Mouse (Mus musculus): ENCODE results near the gene Acat3. TPM values are rescaled to one million over a fixed set of nuclear protein-coding genes. Genes with fewer than 3 reads are reported as not detected.

Acat3 gene
- polyA plus RNA-seq, 1 experiment from 2014 or later: 1.4 TPM

DNA sequence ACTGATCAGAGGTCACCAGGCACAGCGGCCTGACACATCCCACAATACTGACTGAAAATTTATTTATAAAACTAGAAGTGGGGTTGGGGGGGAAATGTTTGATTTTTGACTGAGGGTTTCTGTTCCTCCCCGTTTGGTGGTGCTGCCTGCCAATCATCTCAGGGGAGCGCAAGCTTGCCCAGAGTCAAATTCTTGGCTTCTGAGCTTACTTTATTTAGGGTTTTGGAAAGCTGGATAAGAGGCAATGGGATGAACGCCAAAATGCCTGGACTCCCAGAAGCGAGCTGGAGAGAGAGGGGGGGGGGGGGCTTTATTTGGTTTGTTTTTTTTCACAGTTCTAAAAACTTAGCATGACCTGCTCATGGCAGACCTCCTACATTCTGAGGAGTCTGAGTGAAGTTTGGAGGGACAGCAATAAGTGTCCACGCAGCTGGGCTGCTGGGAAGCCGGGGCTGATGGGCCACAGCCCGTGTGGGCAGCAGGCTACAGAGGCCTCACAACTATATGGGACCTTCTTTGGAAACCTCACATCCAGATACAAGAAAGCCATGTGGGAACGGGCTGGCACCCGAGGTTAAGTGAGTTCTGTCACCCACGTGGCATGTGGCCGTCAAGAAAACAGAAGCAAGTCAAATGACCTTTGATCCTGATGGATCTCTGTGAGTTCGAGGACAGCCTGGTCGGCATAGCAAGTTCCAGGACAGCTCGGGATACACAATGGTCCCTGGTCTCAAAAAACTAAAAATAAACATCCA lies 53.2 kb downstream of the Acat3 start:
- 84% methylated on average over 15 of the region's 15 CpGs for WGBS
- ATAC-seq (ENCODE audit: low FRiP score, low read depth): no peak

DNA sequence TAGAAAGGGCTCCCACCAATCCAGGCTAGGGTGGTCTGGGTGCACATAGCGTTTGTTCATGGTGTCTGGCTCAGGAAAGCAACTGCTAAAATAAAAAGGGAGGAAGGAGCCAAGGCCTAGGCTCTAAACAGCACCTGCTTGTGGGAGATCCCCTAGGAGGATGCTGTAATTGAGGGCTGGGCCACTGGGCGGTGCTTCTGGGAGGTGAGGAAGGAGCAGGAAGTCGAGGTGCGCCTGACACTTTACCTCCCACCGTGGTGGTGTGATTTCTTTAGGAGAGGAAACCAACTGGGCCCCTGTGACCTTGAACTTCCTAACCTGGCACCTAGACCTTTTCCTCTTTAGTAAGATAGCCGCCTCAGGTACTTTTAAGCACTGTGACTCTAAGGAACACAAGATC lies 53.8 kb downstream of the Acat3 start:
- no peak overlapping the region for H3K4me2 ChIP-seq (replicated peaks)
- H3K9ac ChIP-seq (replicated peaks): no peak overlapping the region
- no peak overlapping the region for H3K4me3 ChIP-seq
- H3K27ac ChIP-seq (replicated peaks): no peak overlapping the region
- no peaks in the 10 kb centered on the region for H3K9me3 ChIP-seq
- peaks cover 18% of the 10 kb centered on the region for H3K36me3 ChIP-seq
- 39% methylated on average over 6 of the region's 6 CpGs for whole genome bisulfite sequencing
- no peaks in the 10 kb centered on the region for H3K4me1 ChIP-seq
- no peak for ATAC-seq (ENCODE audit: low FRiP score, low read depth)
- no peaks in the 10 kb centered on the region for H3K27me3 ChIP-seq

More for the DNA sequence above, 53.2 kb downstream of the Acat3 start:
- no peak overlapping the region for H3K9ac ChIP-seq (replicated peaks)
- H3K4me1 ChIP-seq: no peaks in the 10 kb centered on the region
- no peak overlapping the region for H3K4me3 ChIP-seq
- H3K27ac ChIP-seq (replicated peaks): no peak overlapping the region
- H3K4me2 ChIP-seq (replicated peaks): no peak overlapping the region
- no peaks in the 10 kb centered on the region for H3K27me3 ChIP-seq
- H3K9me3 ChIP-seq: no peaks in the 10 kb centered on the region
- peaks cover 18% of the 10 kb centered on the region for H3K36me3 ChIP-seq

DNA sequence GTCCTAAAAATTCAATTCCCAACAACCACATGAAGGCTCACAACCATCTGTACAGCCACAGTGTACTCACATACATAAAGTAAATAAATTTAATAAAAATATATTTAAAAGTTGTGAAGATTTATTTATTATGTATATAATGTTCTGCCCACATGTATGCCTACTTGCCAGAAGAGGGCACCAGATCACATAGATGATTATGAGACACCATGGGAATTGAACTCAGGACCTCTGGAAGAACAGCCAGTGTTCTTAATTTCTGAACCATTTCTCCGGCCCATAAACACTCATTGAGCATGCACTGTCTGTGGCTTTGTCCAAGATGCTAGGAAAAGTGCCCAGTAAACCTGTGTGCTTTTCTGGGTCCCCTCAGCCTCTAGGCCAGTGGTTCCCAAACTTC lies 59.2 kb downstream of the Acat3 start:
- no peak overlapping the region for H3K4me3 ChIP-seq
- no peak for ATAC-seq (ENCODE audit: low FRiP score, low read depth)
- 73% methylated on average over 1 of the region's 1 CpGs for WGBS
- no peaks in the 10 kb centered on the region for H3K36me3 ChIP-seq
- no peak overlapping the region for H3K27ac ChIP-seq (replicated peaks)
- H3K4me2 ChIP-seq (replicated peaks): no peak overlapping the region
- H3K4me1 ChIP-seq: peaks cover 2% of the 10 kb centered on the region; the same call in 1 of the 2 replicates
- 0 out of 2 replicates have a peak, but pooled peaks cover 7% of the 10 kb centered on the region for H3K27me3 ChIP-seq
- no peaks in the 10 kb centered on the region for H3K9me3 ChIP-seq
- no peak overlapping the region for H3K9ac ChIP-seq (replicated peaks)

- H3K36me3 ChIP-seq: no peaks in the 10 kb centered on the region
- H3K4me1 ChIP-seq: peaks cover 2% of the 10 kb centered on the region; the same call in 1 of the 2 replicates
- 0 out of 2 replicates have a peak, but pooled peaks cover 7% of the 10 kb centered on the region for H3K27me3 ChIP-seq
- peak overlapping the region; percentile 27; the same call in 1 of the 2 replicates for H3K4me2 ChIP-seq (replicated peaks)
- WGBS: 3% methylated on average over 14 of the region's 14 CpGs
- no peak overlapping the region for H3K27ac ChIP-seq (replicated peaks)
- peak; percentile 52; the same call in 1 of the 2 replicates for ATAC-seq (ENCODE audit: low FRiP score, low read depth)
- no peak overlapping the region; the same call in 1 of the 2 replicates for H3K9ac ChIP-seq (replicated peaks)
- no peak overlapping the region for H3K4me3 ChIP-seq
- H3K9me3 ChIP-seq: no peaks in the 10 kb centered on the region
Observed at GRCm38 (mm10) chr17:12880178-12880577, 60.2 kb downstream of the Acat3 start.

- Histone ChIP-seq H3K4me3 (no peak within 1 kb of the TSS), H3K4me1 (peaks cover 2% of the 10 kb centered on the region; the same call in 1 of the 2 replicates), H3K27me3 (0 out of 2 replicates have a peak, but pooled peaks cover 7% of the 10 kb centered on the region), H3K9ac (replicated peaks) (no peak within 1 kb of the TSS), H3K4me2 (replicated peaks) (no peak within 1 kb of the TSS), H3K36me3 (no peaks in the 10 kb centered on the region), H3K27ac (replicated peaks) (no peak within 1 kb of the TSS), H3K9me3 (no peaks in the 10 kb centered on the region)
- WGBS: 81% methylated on average over 5 of the region's 5 CpGs
- ATAC-seq (ENCODE audit: low FRiP score, low read depth): no peak
Observed at GRCm38 (mm10) chr17:12875734-12876133, 64.7 kb downstream of the Acat3 start, which contains the start of gene Mrgprh. Gene Mrgprh, plus strand, starts transcription at chr17:12876034.

Other genes with a start within 250 kb of the Acat3 start
- gene Igf2r, start 170.9 kb downstream of the Acat3 start, polyA plus RNA-seq (2016; fragmentation: Nextera tagmentation; extraction: Ambion mirVana): 20.4 and 20.7 TPM in 2 replicates
- 0.20 and 0.55 TPM in 2 replicates for gene Mas1, start 72.5 kb downstream of the Acat3 start, polyA plus RNA-seq (2016; fragmentation: Nextera tagmentation; extraction: Ambion mirVana)
- gene Mrgprh, start 64.6 kb downstream of the Acat3 start, polyA plus RNA-seq (2016; fragmentation: Nextera tagmentation; extraction: Ambion mirVana): not detected in 2 replicates
- 1.2 and 1.8 TPM in 2 replicates for gene Pnldc1, start 30.4 kb downstream of the Acat3 start, polyA plus RNA-seq (2016; fragmentation: Nextera tagmentation; extraction: Ambion mirVana)
- 455 and 463 TPM in 2 replicates for gene Tcp1, start 24.9 kb downstream of the Acat3 start, polyA plus RNA-seq (2016; fragmentation: Nextera tagmentation; extraction: Ambion mirVana)
- gene Mrpl18, start 24.3 kb downstream of the Acat3 start, polyA plus RNA-seq (2016; fragmentation: Nextera tagmentation; extraction: Ambion mirVana): 154 and 158 TPM in 2 replicates
- 393 and 402 TPM in 2 replicates for gene Acat2, start 20.1 kb upstream of the Acat3 start, polyA plus RNA-seq (2016; fragmentation: Nextera tagmentation; extraction: Ambion mirVana)
- gene Wtap, start 53.6 kb upstream of the Acat3 start, polyA plus RNA-seq (2016; fragmentation: Nextera tagmentation; extraction: Ambion mirVana): 118 and 132 TPM in 2 replicates
- gene Sod2, start 66.2 kb upstream of the Acat3 start, polyA plus RNA-seq (2016; fragmentation: Nextera tagmentation; extraction: Ambion mirVana): 98.8 and 110 TPM in 2 replicates
- gene Gpr31b, start 111.7 kb upstream of the Acat3 start, polyA plus RNA-seq (2016; fragmentation: Nextera tagmentation; extraction: Ambion mirVana): not detected in 2 replicates
- gene Tcp10b, start 120.5 kb upstream of the Acat3 start, polyA plus RNA-seq (2016; fragmentation: Nextera tagmentation; extraction: Ambion mirVana): not detected in 2 replicates
- gene Unc93a, start 191.2 kb upstream of the Acat3 start, polyA plus RNA-seq (2016; fragmentation: Nextera tagmentation; extraction: Ambion mirVana): not detected in 2 replicates